Mouse (Mus musculus) left cerebral cortex, adult 2 months (tissue): ENCODE results near the gene Caprin2. TPM values are rescaled to one million over a fixed set of nuclear protein-coding genes. Genes with fewer than 3 reads are reported as not detected.

Source experiments
- DNase-seq, 2 experiments: peaks; one replicate each; pipeline ENCODE4 v3.0.0; 2021 to 2022; ENCODE audit warnings: low spot score in 2 of 2, mixed read lengths in 1 of 2; ENCODE audit errors: extremely low spot score in 1 of 2
- H3K27ac ChIP-seq: fragments of 200-600 bp; 2 replicates; pipeline ENCODE4 v1.8.1; 2022
- H3K4me3 ChIP-seq: fragments of 200-600 bp; 2 replicates; pipeline ENCODE4 v1.8.1; 2022
- CTCF ChIP-seq: fragments of 200-600 bp; IDR thresholded peaks from 2 replicates; pipeline ENCODE4 v1.8.1; 2022; ENCODE audit warnings: antibody characterized with exemption, mild to moderate bottlenecking, moderate library complexity
- intact Hi-C: fragments of 180-260 bp; cut with DNase I; formaldehyde crosslinking; loops from one replicate; pipeline ENCODE4 v1.15.1; 2025
- total RNA-seq, 2 experiments: library from RNA; stranded (reverse); gene quantifications; 2 replicates each; pipeline ENCODE4 v1.2.3; 2021

The Caprin2 gene
- total RNA-seq, 2 experiments from 2014 or later, result 7.7 to 8.0 TPM

- Histone ChIP-seq H3K4me3 (peak within 1 kb of the TSS; percentile 97), H3K27ac (peak within 1 kb of the TSS; percentile 76)
- DNase-seq, result peak; percentile 91 to 93
- intact Hi-C loops, result loop anchor here (1.0 to 5.0 kb wide), 3 partner anchors 65 to 618 kb away; partner anchors contain the start of genes Caprin2, Dennd5b and Ergic2
- TF ChIP-seq CTCF, result peak; percentile 4
These were observed 65.0 kb downstream of the Caprin2 start, which contains the start of gene Ipo8 for GRCm38 (mm10) chr6:148830748-148831727. Gene Ipo8, minus strand, starts transcription at chr6:148831467.

DNA sequence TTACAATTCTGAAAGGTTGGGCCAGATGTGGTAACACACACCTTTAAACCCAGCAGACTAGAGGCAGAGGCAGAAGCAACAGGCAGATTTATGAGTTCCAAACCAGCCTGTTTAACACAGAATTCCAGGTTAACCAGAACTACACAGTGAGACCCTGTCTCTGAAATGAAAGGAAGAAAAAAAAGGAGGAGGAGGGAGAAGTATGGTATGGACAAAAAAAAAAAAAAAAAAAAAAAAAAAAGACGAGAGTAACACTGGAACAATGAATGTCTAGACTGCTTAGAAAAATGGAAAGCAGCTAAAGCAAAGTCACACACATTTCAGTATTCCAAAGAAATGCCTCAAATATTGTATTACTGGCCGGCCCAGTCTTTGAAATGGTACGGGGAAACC lies 65.7 kb downstream of the Caprin2 start:
- no peak for DNase-seq
- no peak for TF ChIP-seq CTCF
- intact Hi-C loops, result loop anchor here (2.0 to 5.0 kb wide), 2 partner anchors 272 to 618 kb away; partner anchors contain the start of genes Dennd5b and Ergic2
- peak overlapping the region; percentile 97 for H3K4me3 ChIP-seq
- H3K27ac ChIP-seq, result no peak overlapping the region

- TF ChIP-seq CTCF, result no peak
- Histone ChIP-seq H3K4me3 (no peak overlapping the region), H3K27ac (no peak overlapping the region)
- intact Hi-C loops, result no loop called here
- no peak for DNase-seq
These were observed 69.9 kb downstream of the Caprin2 start for GRCm38 (mm10) chr6:148826119-148826518.

GRCm38 (mm10) chr6:148818624-148819343 lies 77.3 kb downstream of the Caprin2 start:
- no peak overlapping the region for H3K4me3 ChIP-seq
- no peak for DNase-seq
- H3K27ac ChIP-seq, result no peak overlapping the region
- no peak for TF ChIP-seq CTCF
- intact Hi-C loops, result loop anchor here (10.0 kb wide), 1 partner anchor 186 kb away; no protein-coding TSS in a partner anchor

DNA sequence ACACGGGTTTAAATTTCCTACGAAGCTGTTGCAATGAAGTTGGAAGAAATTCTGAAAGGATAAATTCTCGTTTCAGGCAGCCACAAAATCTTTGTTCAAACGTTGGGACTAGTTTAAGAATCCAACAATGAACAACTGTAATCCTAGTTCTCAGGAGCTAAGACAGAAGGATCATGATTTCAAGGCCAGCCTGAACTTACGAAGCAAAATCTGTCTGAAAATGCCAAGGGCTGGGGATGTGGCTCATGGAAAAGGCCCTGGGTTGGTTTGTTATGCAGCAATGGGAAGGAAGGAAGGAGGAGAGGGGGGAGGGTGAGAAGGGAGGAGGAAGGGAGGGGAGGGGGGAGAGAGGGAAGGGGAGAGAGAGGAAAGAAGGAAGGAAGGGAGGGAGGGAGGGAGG lies 79.3 kb downstream of the Caprin2 start:
- Histone ChIP-seq H3K27ac (no peak overlapping the region), H3K4me3 (no peak overlapping the region)
- intact Hi-C loops, result loop anchor here (10.0 kb wide), 1 partner anchor 188 kb away; no protein-coding TSS in a partner anchor
- no peak for TF ChIP-seq CTCF
- no peak for DNase-seq

GRCm38 (mm10) chr6:148811117-148811516 lies 84.9 kb downstream of the Caprin2 start:
- TF ChIP-seq CTCF, result no peak
- intact Hi-C loops, result loop anchor here (10.0 kb wide), 1 partner anchor 194 kb away; no protein-coding TSS in a partner anchor
- DNase-seq, result no peak
- no peak overlapping the region for H3K4me3 ChIP-seq
- H3K27ac ChIP-seq, result no peak overlapping the region

DNA sequence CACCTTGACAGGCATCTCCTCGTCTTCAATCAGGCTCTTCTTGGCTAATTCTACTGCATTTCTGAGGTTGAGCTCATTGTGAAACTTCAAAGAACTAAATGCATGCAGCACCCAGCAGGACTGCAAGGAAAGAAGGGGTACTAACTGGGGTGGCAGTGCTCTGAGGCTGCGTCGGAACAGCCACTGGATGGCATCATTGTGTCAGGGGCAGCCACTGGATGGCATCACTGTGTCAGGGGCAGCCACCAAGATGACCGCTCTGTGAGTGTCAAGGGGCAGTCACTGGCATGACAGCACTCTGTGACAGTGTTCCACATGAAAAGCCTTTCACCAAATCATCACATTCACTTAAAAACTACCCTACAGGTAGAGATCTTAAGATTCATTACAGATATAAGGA lies 96.3 kb downstream of the Caprin2 start:
- no peak; the same call in 1 of the 2 replicates for TF ChIP-seq CTCF
- DNase-seq, result no peak
- Histone ChIP-seq H3K27ac (no peak overlapping the region), H3K4me3 (no peak overlapping the region)
- intact Hi-C loops, result no loop called here

- Histone ChIP-seq H3K27ac (no peak overlapping the region), H3K4me3 (no peak overlapping the region)
- intact Hi-C loops, result no loop called here
- no peak for DNase-seq
- TF ChIP-seq CTCF, result no peak
These were observed 100.9 kb downstream of the Caprin2 start for GRCm38 (mm10) chr6:148795145-148795544.

Other genes starting within 250 kb of the Caprin2 start
- 10 to 100 TPM; 47.7 to 47.9 TPM for gene Ipo8, start 64.8 kb downstream of the Caprin2 start, total RNA-seq
- gene Sinhcaf, start 50.2 kb upstream of the Caprin2 start, total RNA-seq, result 1 to 10 TPM; 3.3 to 4.4 TPM
- gene Dennd5b, start 205.4 kb upstream of the Caprin2 start, total RNA-seq, result 10 to 100 TPM; 67.8 to 73.1 TPM
- not detected for gene Gm10203, start 233.9 kb upstream of the Caprin2 start, total RNA-seq
- gene Etfbkmt, start 243.6 kb upstream of the Caprin2 start, total RNA-seq, result 1 to 10 TPM; 2.2 to 2.6 TPM